ENCODE assay signal across 19 mouse cellular contexts in genomic region chr5:102664988-102665726, GRCm38 (mm10).
A peak's percentile ranks its signal among the peaks of the same experiment; 100 is the strongest.
DNase-seq lines count a peak whose midpoint lies in the region; ATAC-seq and TF ChIP-seq lines count a peak whose summit lies in the region.
"Had no signal": no experiment of that assay in that cellular context is flagged by ENCODE, and none has a peak within 500 bp of the region (broad histone marks: within the 10 kb centered on the region; RNA-seq: fewer than 3 reads in every experiment).

No protein-coding gene starts in this region.

- no peak for TF ChIP-seq CTCF in kidney, postnatal 0 days (IDR thresholded peaks at IDR 0.05; ENCODE audit: low read depth)
- no peak for TF ChIP-seq CTCF in layer of hippocampus, adult 2 months (conservative IDR thresholded peaks at IDR 0.05)

- 31% methylated on average over 13 of the region's 13 CpGs for WGBS in kidney, postnatal 0 days
- WGBS in embryonic facial prominence, embryonic 10.5 days = 39% methylated on average over 13 of the region's 13 CpGs
- 61% methylated on average over 13 of the region's 13 CpGs for WGBS in midbrain, embryonic 10.5 days

- H3K27me3 ChIP-seq in kidney, postnatal 0 days (ENCODE audit: insufficient read depth, low read length) = no peaks in the 10 kb centered on the region
- H3K27me3 ChIP-seq in embryonic facial prominence, embryonic 10.5 days (replicated peaks; ENCODE audit: low read depth, poor library complexity, severe bottlenecking) = no peaks in the 10 kb centered on the region
- H3K27me3 ChIP-seq in midbrain, embryonic 10.5 days (ENCODE audit: low read depth, poor library complexity, severe bottlenecking) = no peaks in the 10 kb centered on the region
- H3K27me3 ChIP-seq: heart, embryonic 15.5 days; hindbrain, embryonic 12.5 days; midbrain, embryonic 13.5 days had no signal

- DNase-seq in kidney, postnatal 0 days (ENCODE audit: low spot score) = peak; percentile 47
- no peak for DNase-seq in kidney, postnatal 25 days
- DNase-seq in embryonic facial prominence, embryonic 10.5 days (ENCODE audit: low spot score) = peak; percentile 45
- peak; percentile 81 for DNase-seq in hindlimb bud, embryonic 11.5 days (ENCODE audit: extremely low spot score, low read depth, low spot score)
- DNase-seq in midbrain, embryonic 10.5 days (ENCODE audit: low spot score) = no peak
- DNase-seq in layer of hippocampus, adult 2 months (ENCODE audit: low spot score in 2 of 2) = no peak
- DNase-seq in spleen, adult 12 weeks (ENCODE audit: low spot score) = no peak
- DNase-seq: adrenal gland, adult 2 months; cerebellum, adult 9-11 months; gastrocnemius, postnatal 36 days; kidney, postnatal 14 days; liver; lung, adult 18-20 months; lung, postnatal 4 days; right cerebral cortex, postnatal 25 days had no signal

- H3K9me3 ChIP-seq in kidney, postnatal 0 days (replicated peaks; ENCODE audit: low read length) = no peaks in the 10 kb centered on the region
- H3K9me3 ChIP-seq in embryonic facial prominence, embryonic 10.5 days = no peaks in the 10 kb centered on the region
- no peaks in the 10 kb centered on the region for H3K9me3 ChIP-seq in midbrain, embryonic 10.5 days (replicated peaks)
- H3K9me3 ChIP-seq: heart, embryonic 15.5 days; hindbrain, embryonic 12.5 days; midbrain, embryonic 13.5 days had no signal

- no peak overlapping the region for H3K27ac ChIP-seq in kidney, postnatal 0 days
- no peak overlapping the region for H3K27ac ChIP-seq in embryonic facial prominence, embryonic 10.5 days (replicated peaks)
- H3K27ac ChIP-seq in midbrain, embryonic 10.5 days (replicated peaks) = no peak overlapping the region
- no peak overlapping the region for H3K27ac ChIP-seq in layer of hippocampus, adult 2 months
- H3K27ac ChIP-seq: heart, embryonic 15.5 days; hindbrain, embryonic 12.5 days; midbrain, embryonic 13.5 days had no signal

- H3K4me1 ChIP-seq in kidney, postnatal 0 days (replicated peaks; ENCODE audit: insufficient read depth, low read length) = no peaks in the 10 kb centered on the region
- peaks cover 23% of the 10 kb centered on the region for H3K4me1 ChIP-seq in embryonic facial prominence, embryonic 10.5 days
- peaks cover 6% of the 10 kb centered on the region; the same call in 1 of the 2 replicates for H3K4me1 ChIP-seq in midbrain, embryonic 10.5 days
- H3K4me1 ChIP-seq: heart, embryonic 15.5 days; midbrain, embryonic 13.5 days had no signal

- H3K36me3 ChIP-seq in kidney, postnatal 0 days (ENCODE audit: insufficient read depth, low read length) = no peaks in the 10 kb centered on the region
- H3K36me3 ChIP-seq in embryonic facial prominence, embryonic 10.5 days (replicated peaks) = no peaks in the 10 kb centered on the region
- no peaks in the 10 kb centered on the region for H3K36me3 ChIP-seq in midbrain, embryonic 10.5 days
- H3K36me3 ChIP-seq: heart, embryonic 15.5 days; hindbrain, embryonic 12.5 days; midbrain, embryonic 13.5 days had no signal

- no peak overlapping the region for H3K9ac ChIP-seq in kidney, postnatal 0 days (ENCODE audit: low read depth, low read length)
- H3K9ac ChIP-seq: heart, embryonic 15.5 days; hindbrain, embryonic 12.5 days; midbrain, embryonic 13.5 days had no signal

- H3K4me3 ChIP-seq in kidney, postnatal 0 days (replicated peaks; ENCODE audit: low read depth, low read length) = no peak overlapping the region
- H3K4me3 ChIP-seq in embryonic facial prominence, embryonic 10.5 days = no peak overlapping the region
- no peak overlapping the region for H3K4me3 ChIP-seq in midbrain, embryonic 10.5 days
- no peak overlapping the region for H3K4me3 ChIP-seq in layer of hippocampus, adult 2 months
- H3K4me3 ChIP-seq: heart, embryonic 15.5 days; hindbrain, embryonic 12.5 days; midbrain, embryonic 13.5 days had no signal

- no peak overlapping the region for H3K4me2 ChIP-seq in kidney, postnatal 0 days (ENCODE audit: low read length)
- H3K4me2 ChIP-seq: heart, embryonic 15.5 days; hindbrain, embryonic 12.5 days; midbrain, embryonic 13.5 days had no signal

- no peak for ATAC-seq in kidney, postnatal 0 days (replicated peaks; ENCODE audit: low FRiP score, low read depth)
- ATAC-seq: intestine, embryonic 16.5 days; midbrain, embryonic 13.5 days had no signal

Comparison
In these comparisons a context has a peak if more than half of its experiments do, and no peak if none do; other contexts are left out.
1. DNase-seq: peak in kidney, postnatal 0 days (single experiment), embryonic facial prominence, embryonic 10.5 days (single experiment) and hindlimb bud, embryonic 11.5 days (single experiment); none in kidney, postnatal 25 days (0 of 2), midbrain, embryonic 10.5 days (single experiment), layer of hippocampus, adult 2 months (0 of 2) and spleen, adult 12 weeks (single experiment).